Mouse (Mus musculus): ENCODE results near the gene Tex13c2. TPM values are rescaled to one million over a fixed set of nuclear protein-coding genes. Genes with fewer than 3 reads are reported as not detected.

The Tex13c2 gene
- polyA plus RNA-seq, 1 experiment: not detected

DNA sequence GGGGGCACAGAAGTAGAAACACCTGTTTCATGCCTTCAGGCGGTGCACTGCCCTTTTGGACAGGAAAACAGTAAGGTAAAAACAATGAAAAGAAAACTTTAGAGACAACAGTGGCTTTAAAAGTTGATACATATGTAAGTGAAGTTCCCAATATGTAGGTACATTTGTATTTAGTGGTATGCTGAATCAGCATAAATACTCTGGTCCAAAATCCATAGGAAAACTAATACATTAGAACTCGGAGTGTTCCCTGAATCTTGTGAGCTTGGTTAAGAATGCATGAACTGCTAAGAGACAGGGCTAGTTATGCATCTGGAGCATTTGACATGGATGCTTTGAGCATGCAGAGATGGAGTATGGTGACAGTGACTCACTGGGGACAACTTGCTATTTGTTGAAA, 33.4 kb downstream of the Tex13c2 start:
- TF ChIP-seq CTCF (IDR thresholded peaks at IDR 0.05; ENCODE audit: insufficient read depth, low read depth, low read length) (no peak), POLR2A (IDR thresholded peaks at IDR 0.05; ENCODE audit: insufficient read depth, low read depth, low read length) (no peak)
- WGBS: 78% methylated on average over 2 of the region's 2 CpGs
- H3K4me3 ChIP-seq (ENCODE audit: insufficient read depth, low read depth, low read length): no peak overlapping the region
- H3K27ac ChIP-seq (ENCODE audit: insufficient read depth, low read depth, low read length): no peak overlapping the region
- H3K4me1 ChIP-seq (ENCODE audit: control insufficient read depth, insufficient read depth, low read length): no peaks in the 10 kb centered on the region

DNA sequence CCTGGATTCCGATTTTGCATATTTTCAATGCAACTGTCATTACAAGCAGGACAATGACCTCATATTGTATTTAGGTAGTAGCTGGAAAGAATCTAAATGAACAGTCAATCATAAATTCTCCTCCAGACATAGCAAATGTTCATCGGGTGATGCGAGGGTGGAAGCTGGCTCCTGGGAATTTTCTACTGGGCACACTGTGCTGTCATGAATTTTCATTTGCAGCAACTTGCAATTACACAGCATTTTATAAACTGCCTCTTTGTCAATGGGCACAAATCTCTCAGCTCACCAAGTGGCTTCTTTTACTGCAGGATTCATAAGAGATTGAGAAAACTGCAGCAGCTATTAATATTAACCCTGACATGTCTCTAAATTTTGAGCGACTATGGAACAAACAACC, 41.2 kb downstream of the Tex13c2 start:
- WGBS: 64% methylated on average over 4 of the region's 4 CpGs
- Histone ChIP-seq H3K4me3 (ENCODE audit: insufficient read depth, low read depth, low read length) (no peak overlapping the region), H3K4me1 (ENCODE audit: control insufficient read depth, insufficient read depth, low read length) (no peaks in the 10 kb centered on the region), H3K27ac (ENCODE audit: insufficient read depth, low read depth, low read length) (no peak overlapping the region)
- TF ChIP-seq CTCF (IDR thresholded peaks at IDR 0.05; ENCODE audit: insufficient read depth, low read depth, low read length) (no peak), POLR2A (IDR thresholded peaks at IDR 0.05; ENCODE audit: insufficient read depth, low read depth, low read length) (no peak)

DNA sequence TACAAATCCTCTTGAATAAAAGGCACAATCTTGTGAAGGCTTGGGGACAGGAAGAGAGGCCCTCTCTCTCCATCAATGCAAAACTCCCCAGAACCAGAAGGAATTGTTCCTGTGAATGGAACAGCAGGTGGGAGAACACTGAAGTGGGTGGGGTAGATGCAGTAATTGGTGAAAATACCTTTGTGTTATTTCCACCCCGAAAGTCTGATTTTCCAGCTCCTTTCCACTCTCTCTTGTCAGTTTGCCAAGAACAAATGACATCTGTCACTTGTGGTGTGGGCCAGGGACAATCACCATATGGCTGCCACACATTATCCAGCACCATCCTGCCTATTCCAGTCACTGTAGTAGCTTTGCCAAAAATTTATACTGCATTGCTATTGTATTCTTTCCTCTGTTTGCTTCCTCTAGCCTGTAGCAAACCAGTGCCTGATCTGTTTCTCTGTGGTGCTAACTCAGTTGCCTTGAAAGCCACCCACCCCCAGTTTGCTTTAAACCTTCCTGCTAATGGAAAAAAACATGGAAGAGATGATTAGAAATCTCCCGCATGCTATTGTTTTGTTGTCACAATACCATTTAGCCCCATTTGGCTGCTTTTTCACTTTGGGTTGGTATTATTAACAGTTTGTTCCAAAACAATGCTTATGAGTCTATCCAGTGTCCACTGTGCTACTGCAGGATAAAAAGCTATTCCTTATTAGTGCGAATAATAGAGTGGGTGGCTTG, 50.7 kb downstream of the Tex13c2 start:
- no peak overlapping the region for H3K4me3 ChIP-seq (ENCODE audit: insufficient read depth, low read depth, low read length)
- H3K4me1 ChIP-seq (ENCODE audit: control insufficient read depth, insufficient read depth, low read length): no peaks in the 10 kb centered on the region
- no peak for TF ChIP-seq POLR2A (IDR thresholded peaks at IDR 0.05; ENCODE audit: insufficient read depth, low read depth, low read length)
- 33% methylated on average over 3 of the region's 3 CpGs for WGBS
- no peak overlapping the region for H3K27ac ChIP-seq (ENCODE audit: insufficient read depth, low read depth, low read length)

DNA sequence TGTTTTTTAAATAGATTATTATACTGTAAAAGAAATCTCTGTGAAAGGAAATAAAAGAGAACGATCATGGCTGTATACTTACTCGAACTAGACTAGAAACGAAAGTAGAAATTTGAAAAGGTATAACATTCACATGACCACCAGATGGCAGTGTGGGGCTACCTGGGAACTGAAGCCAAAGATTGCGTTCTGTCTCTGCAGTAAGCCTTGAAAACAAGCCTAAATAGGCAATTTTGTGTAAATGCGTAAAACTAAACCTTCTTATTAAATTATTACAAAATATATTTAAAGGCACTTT, 51.2 kb downstream of the Tex13c2 start:
- no peak overlapping the region for H3K4me3 ChIP-seq (ENCODE audit: insufficient read depth, low read depth, low read length)
- H3K27ac ChIP-seq (ENCODE audit: insufficient read depth, low read depth, low read length): no peak overlapping the region
- 22% methylated on average over 5 of the region's 5 CpGs for WGBS
- TF ChIP-seq CTCF (IDR thresholded peaks at IDR 0.05; ENCODE audit: insufficient read depth, low read depth, low read length): no peak
- TF ChIP-seq POLR2A (IDR thresholded peaks at IDR 0.05; ENCODE audit: insufficient read depth, low read depth, low read length): no peak
- H3K4me1 ChIP-seq (ENCODE audit: control insufficient read depth, insufficient read depth, low read length): no peaks in the 10 kb centered on the region

Other genes with a start within 250 kb of the Tex13c2 start
- gene Sh2d1a, start 12.8 kb downstream of the Tex13c2 start, polyA plus RNA-seq (2012; ENCODE audit: insufficient read depth, insufficient read length, low replicate concordance, missing spikeins): not detected in 2 replicates

Data from olfactory bulb, adult 2 months (tissue).